10 mouse cellular contexts compared by ENCODE assay signal in genomic region chr12:27337482-27337881, GRCm38 (mm10). TPM values are rescaled to one million over a fixed set of nuclear protein-coding genes. Genes with fewer than 3 reads are reported as not detected.
DNase-seq lines count a peak whose midpoint lies in the region; ATAC-seq and TF ChIP-seq lines count a peak whose summit lies in the region.
"Had no signal": no experiment of that assay in that cellular context is flagged by ENCODE, and none has a peak within 500 bp of the region (broad histone marks: within the 10 kb centered on the region; RNA-seq: fewer than 3 reads in every experiment).

No protein-coding gene starts in this region.

- H3K27ac ChIP-seq in liver, embryonic 11.5 days (ENCODE audit: low read depth, low read length) = no peak overlapping the region
- H3K27ac ChIP-seq in liver, embryonic 12.5 days = no peak overlapping the region
- H3K27ac ChIP-seq in forebrain, embryonic 14.5 days (ENCODE audit: low read depth, low read length) = peak overlapping the region; percentile 98
- peak overlapping the region; percentile 93 for H3K27ac ChIP-seq in hindbrain, postnatal 0 days
- no peak overlapping the region for H3K27ac ChIP-seq in neural tube, embryonic 12.5 days

- no peaks in the 10 kb centered on the region for H3K4me1 ChIP-seq in liver, embryonic 11.5 days (replicated peaks; ENCODE audit: control insufficient read depth, insufficient read depth, low read length)
- 0 out of 2 replicates have a peak, but pooled peaks cover under 1% of the 10 kb centered on the region for H3K4me1 ChIP-seq in liver, embryonic 12.5 days
- peaks cover 11% of the 10 kb centered on the region; the same call in 1 of the 2 replicates for H3K4me1 ChIP-seq in forebrain, embryonic 14.5 days (ENCODE audit: control insufficient read depth, insufficient read depth, low read length)
- H3K4me1 ChIP-seq in hindbrain, postnatal 0 days (ENCODE audit: insufficient read depth, low read length) = peaks cover 7% of the 10 kb centered on the region
- H3K4me1 ChIP-seq in neural tube, embryonic 12.5 days = peaks cover 11% of the 10 kb centered on the region; the same call in 1 of the 2 replicates

- peaks cover 41% of the 10 kb centered on the region for H3K27me3 ChIP-seq in liver, embryonic 11.5 days (replicated peaks; ENCODE audit: control insufficient read depth, insufficient read depth, low read length)
- H3K27me3 ChIP-seq in liver, embryonic 12.5 days (replicated peaks) = peaks cover 50% of the 10 kb centered on the region
- no peaks in the 10 kb centered on the region for H3K27me3 ChIP-seq in forebrain, embryonic 14.5 days (replicated peaks; ENCODE audit: control insufficient read depth, insufficient read depth, low read length)
- H3K27me3 ChIP-seq in hindbrain, postnatal 0 days (ENCODE audit: insufficient read depth, low read length) = no peaks in the 10 kb centered on the region
- H3K27me3 ChIP-seq in neural tube, embryonic 12.5 days (replicated peaks) = no peaks in the 10 kb centered on the region

- no peak overlapping the region for H3K9ac ChIP-seq in liver, embryonic 11.5 days (ENCODE audit: low read depth, low read length)
- no peak overlapping the region for H3K9ac ChIP-seq in liver, embryonic 12.5 days
- peak overlapping the region; percentile 100 for H3K9ac ChIP-seq in forebrain, embryonic 14.5 days (ENCODE audit: low read length)
- peak overlapping the region; percentile 89 for H3K9ac ChIP-seq in hindbrain, postnatal 0 days (replicated peaks; ENCODE audit: low read length)
- H3K9ac ChIP-seq in neural tube, embryonic 12.5 days = peak overlapping the region; percentile 100

- no peak for ATAC-seq in liver, embryonic 11.5 days (replicated peaks; ENCODE audit: low FRiP score)
- ATAC-seq in liver, embryonic 12.5 days = no peak
- ATAC-seq in forebrain, embryonic 14.5 days = no peak
- ATAC-seq in hindbrain, postnatal 0 days = no peak
- no peak for ATAC-seq in neural tube, embryonic 12.5 days (ENCODE audit: low FRiP score, low read depth)

- DNase-seq in liver, embryonic 11.5 days (ENCODE audit: low spot score) = no peak
- peak; percentile 42 for DNase-seq in forebrain, embryonic 14.5 days (ENCODE audit: low spot score)
- no peak for DNase-seq in hindbrain, postnatal 0 days (ENCODE audit: low spot score)
- DNase-seq in cerebellum, postnatal 25 days = no peak
- no peak for DNase-seq in frontal cortex, postnatal 25 days (ENCODE audit: low spot score in 2 of 2)
- DNase-seq: cerebellum, adult 11-12 months; lung, adult 18-20 months had no signal

- H3K9me3 ChIP-seq in liver, embryonic 11.5 days (ENCODE audit: control insufficient read depth, low read length) = no peaks in the 10 kb centered on the region
- no peaks in the 10 kb centered on the region for H3K9me3 ChIP-seq in liver, embryonic 12.5 days (replicated peaks)
- no peaks in the 10 kb centered on the region for H3K9me3 ChIP-seq in forebrain, embryonic 14.5 days (replicated peaks; ENCODE audit: control insufficient read depth, low read length)
- no peaks in the 10 kb centered on the region for H3K9me3 ChIP-seq in hindbrain, postnatal 0 days (ENCODE audit: low read length)
- no peaks in the 10 kb centered on the region for H3K9me3 ChIP-seq in neural tube, embryonic 12.5 days

- H3K36me3 ChIP-seq in liver, embryonic 11.5 days (ENCODE audit: control insufficient read depth, insufficient read depth, low read length) = no peaks in the 10 kb centered on the region
- H3K36me3 ChIP-seq in liver, embryonic 12.5 days = no peaks in the 10 kb centered on the region
- H3K36me3 ChIP-seq in forebrain, embryonic 14.5 days (ENCODE audit: control insufficient read depth, insufficient read depth, low read length) = peaks cover 54% of the 10 kb centered on the region
- H3K36me3 ChIP-seq in hindbrain, postnatal 0 days (ENCODE audit: insufficient read depth, low read length) = no peaks in the 10 kb centered on the region
- peaks cover 13% of the 10 kb centered on the region for H3K36me3 ChIP-seq in neural tube, embryonic 12.5 days

- no peak for TF ChIP-seq CTCF in hindbrain, postnatal 0 days (IDR thresholded peaks at IDR 0.05; ENCODE audit: low read depth)

- peak overlapping the region; percentile 67 for H3K4me2 ChIP-seq in liver, embryonic 11.5 days
- H3K4me2 ChIP-seq in liver, embryonic 12.5 days = no peak overlapping the region
- peak overlapping the region; percentile 87 for H3K4me2 ChIP-seq in forebrain, embryonic 14.5 days (ENCODE audit: low read length)
- H3K4me2 ChIP-seq in hindbrain, postnatal 0 days (ENCODE audit: low read depth, low read length) = peak overlapping the region; percentile 72
- H3K4me2 ChIP-seq in neural tube, embryonic 12.5 days (replicated peaks) = peak overlapping the region; percentile 70

- no peak overlapping the region for H3K4me3 ChIP-seq in liver, embryonic 11.5 days (ENCODE audit: low read depth, low read length)
- no peak overlapping the region for H3K4me3 ChIP-seq in liver, embryonic 12.5 days
- H3K4me3 ChIP-seq in forebrain, embryonic 14.5 days (ENCODE audit: low read depth, low read length) = peak overlapping the region; percentile 100
- H3K4me3 ChIP-seq in hindbrain, postnatal 0 days (ENCODE audit: low read length) = peak overlapping the region; percentile 97
- H3K4me3 ChIP-seq in neural tube, embryonic 12.5 days = peak overlapping the region; percentile 79

- WGBS in liver, embryonic 11.5 days = 63% methylated on average over 1 of the region's 1 CpGs
- 51% methylated on average over 1 of the region's 1 CpGs for WGBS in liver, embryonic 12.5 days (ENCODE audit: insufficient replicate concordance)
- 3% methylated on average over 1 of the region's 1 CpGs for WGBS in forebrain, embryonic 14.5 days
- 8% methylated on average over 1 of the region's 1 CpGs for WGBS in hindbrain, postnatal 0 days
- 20% methylated on average over 1 of the region's 1 CpGs for WGBS in neural tube, embryonic 12.5 days

RNA-seq across cellular contexts. Expression of gene Sox11, which starts 4.9 kb away (rescaled TPM):
- 32.2 and 32.4 TPM in 2 replicates for polyA plus RNA-seq in liver, embryonic 11.5 days (2014; fragmentation: Nextera tagmentation; extraction: Ambion mirVana)
- polyA plus RNA-seq in liver, embryonic 12.5 days (2016; fragmentation: Nextera tagmentation; extraction: Ambion mirVana) = 5.6 and 6.0 TPM in 2 replicates
- polyA plus RNA-seq in forebrain, embryonic 14.5 days (2014; fragmentation: Nextera tagmentation; extraction: Ambion mirVana) = 948 and 1,039 TPM in 2 replicates
- 95.5 and 101 TPM in 2 replicates for total RNA-seq in hindbrain, postnatal 0 days (2014; rRNA removed)
- 92.9 and 97.8 TPM in 2 replicates for polyA plus RNA-seq in hindbrain, postnatal 0 days (2015; fragmentation: Nextera tagmentation; extraction: Ambion mirVana)
- 576 and 584 TPM in 2 replicates for polyA plus RNA-seq in neural tube, embryonic 12.5 days (2016; fragmentation: Nextera tagmentation; extraction: Ambion mirVana)
- total RNA-seq: neutrophil, adult 5-6 weeks had no signal

Comparison
In these comparisons a context has a peak if more than half of its experiments do, and no peak if none do; other contexts are left out.
1. H3K27ac ChIP-seq: peak in forebrain, embryonic 14.5 days (single experiment) and hindbrain, postnatal 0 days (single experiment); none in liver, embryonic 11.5 days (single experiment), liver, embryonic 12.5 days (single experiment) and neural tube, embryonic 12.5 days (single experiment).
2. H3K4me3 ChIP-seq: peak in forebrain, embryonic 14.5 days (single experiment), hindbrain, postnatal 0 days (single experiment) and neural tube, embryonic 12.5 days (single experiment); none in liver, embryonic 11.5 days (single experiment) and liver, embryonic 12.5 days (single experiment).
3. H3K9ac ChIP-seq: peak in forebrain, embryonic 14.5 days (single experiment), hindbrain, postnatal 0 days (single experiment) and neural tube, embryonic 12.5 days (single experiment); none in liver, embryonic 11.5 days (single experiment) and liver, embryonic 12.5 days (single experiment).